Mouse (Mus musculus): ENCODE data around the gene C1qtnf4.

DNA sequence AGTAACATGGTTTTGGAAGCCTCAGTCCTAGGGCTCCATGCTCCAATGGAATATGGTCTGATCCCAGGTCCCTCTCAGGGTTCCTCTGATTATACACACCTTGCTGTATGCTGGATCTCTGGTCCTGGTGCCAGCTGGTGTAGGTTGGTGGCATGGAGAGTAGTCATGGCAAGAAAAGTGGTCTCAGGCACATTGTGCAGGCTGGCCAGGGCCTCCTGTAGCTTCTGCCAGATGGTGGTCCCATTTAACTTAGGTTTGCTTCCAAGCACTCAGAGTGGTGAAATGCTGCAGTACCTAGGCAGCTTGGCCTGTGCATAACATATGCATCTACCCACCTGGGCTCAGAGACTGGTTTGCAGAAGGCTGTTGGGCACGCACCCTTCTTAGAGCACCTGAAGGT lies 35.3 kb upstream of the C1qtnf4 start:
- TF ChIP-seq MAX (IDR thresholded peaks at IDR 0.05), result no peak
- TF ChIP-seq CTCF (IDR thresholded peaks at IDR 0.05; ENCODE audit: control insufficient read depth, insufficient read depth, insufficient read length), result no peak
- TF ChIP-seq USF1 (IDR thresholded peaks at IDR 0.05; ENCODE audit: low read depth), result no peak
- TF ChIP-seq MYOD1 (IDR thresholded peaks at IDR 0.05; ENCODE audit: control insufficient read depth, insufficient read length, low read depth), result no peak
- no peak for TF ChIP-seq FOSL1 (IDR thresholded peaks at IDR 0.05; ENCODE audit: insufficient read depth, low read length, poor library complexity, severe bottlenecking)
- TF ChIP-seq CEBPB (IDR thresholded peaks at IDR 0.05; ENCODE audit: low read depth), result no peak

Measured in C2C12 (cell line).